Mouse (Mus musculus): ENCODE data around the gene Lmtk3. TPM values are rescaled to one million over a fixed set of nuclear protein-coding genes. Genes with fewer than 3 reads are reported as not detected.

The Lmtk3 gene
- total RNA-seq, 4 experiments from 2014 or later, result 0.22 TPM; not detected in 3

DNA sequence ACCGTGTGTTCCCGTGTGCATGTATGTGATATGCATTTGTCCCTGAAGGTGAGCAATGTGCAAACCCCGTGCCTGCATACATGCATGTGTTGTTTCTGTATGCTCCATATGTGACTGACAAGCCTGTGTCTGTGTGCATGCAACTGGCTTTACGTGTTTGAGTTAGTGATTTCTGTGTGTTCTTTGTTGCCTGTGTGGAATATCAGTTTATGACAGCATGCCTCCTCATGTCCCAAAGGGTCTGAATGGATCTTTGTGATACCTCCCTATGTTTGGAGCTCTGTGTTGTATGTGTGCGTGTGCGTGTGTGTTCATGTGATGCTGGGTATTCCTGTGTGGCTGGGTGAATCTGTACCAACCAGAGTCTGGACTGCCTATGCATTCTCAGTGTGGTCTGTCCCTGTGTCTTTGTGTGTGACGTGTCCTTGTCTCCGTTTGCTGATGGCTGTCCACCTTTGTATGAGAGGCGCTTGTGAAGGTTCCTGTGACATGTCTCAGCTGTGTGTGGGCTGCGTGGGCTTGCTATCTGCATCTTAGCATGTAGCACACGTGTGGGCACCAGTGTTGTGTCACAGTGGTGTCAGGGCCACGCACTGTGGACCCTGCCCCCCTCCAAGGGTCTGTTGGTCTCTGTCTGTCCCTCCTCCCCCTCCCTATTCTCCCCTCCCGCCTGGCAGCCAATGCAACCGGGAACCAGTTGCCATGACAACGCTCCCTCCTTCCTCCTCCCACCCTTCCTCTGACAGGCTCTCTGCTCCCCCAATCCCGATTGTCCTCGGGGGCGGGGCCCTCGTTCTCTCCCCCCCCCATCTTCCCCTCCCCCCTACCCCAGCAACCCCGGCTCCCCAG, 1.2 kb downstream of the Lmtk3 start, which contains the start of gene Sult2b1:
Gene Sult2b1, minus strand, starts transcription at position 146 of the 849 bp plus-strand sequence.
- DNase-seq (ENCODE audit: low spot score), result no peak

DNA sequence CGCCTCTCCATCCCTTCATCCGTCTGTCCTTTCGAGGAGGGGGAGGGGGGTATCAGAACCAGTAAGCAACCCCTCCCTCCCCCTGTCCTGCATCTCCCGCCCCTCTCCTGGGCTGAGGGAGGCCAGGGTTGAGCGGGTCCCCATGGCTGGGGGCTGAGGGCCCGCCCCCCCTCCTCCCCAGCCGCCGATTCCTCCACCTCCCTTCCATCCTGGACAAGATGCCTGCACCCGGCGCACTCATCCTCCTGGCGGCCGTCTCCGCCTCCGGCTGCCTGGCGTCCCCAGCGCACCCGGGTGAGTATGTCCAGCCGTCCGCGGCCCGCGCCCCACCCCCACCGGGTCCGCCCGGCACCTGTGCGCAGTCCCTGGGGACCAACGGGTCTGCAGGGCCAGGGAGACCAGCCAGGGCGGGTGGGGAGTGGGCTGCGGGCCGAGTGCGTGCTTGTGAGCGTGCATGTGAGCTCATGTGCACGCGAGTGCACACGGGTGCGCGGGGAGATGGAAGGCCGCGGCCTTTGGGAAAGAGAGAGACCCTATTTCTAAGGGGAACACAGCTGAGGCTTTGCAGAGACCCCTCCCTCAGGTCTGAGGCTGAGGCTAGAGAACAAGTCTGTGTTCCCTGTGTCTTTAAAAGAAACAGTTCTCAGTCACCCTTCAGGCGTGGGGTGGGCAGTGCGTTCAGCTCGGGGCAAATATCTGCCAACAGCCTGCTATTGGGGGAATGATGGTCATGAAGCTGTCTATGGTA, 2.0 kb downstream of the Lmtk3 start:
- DNase-seq (ENCODE audit: low spot score), result no peak

DNA sequence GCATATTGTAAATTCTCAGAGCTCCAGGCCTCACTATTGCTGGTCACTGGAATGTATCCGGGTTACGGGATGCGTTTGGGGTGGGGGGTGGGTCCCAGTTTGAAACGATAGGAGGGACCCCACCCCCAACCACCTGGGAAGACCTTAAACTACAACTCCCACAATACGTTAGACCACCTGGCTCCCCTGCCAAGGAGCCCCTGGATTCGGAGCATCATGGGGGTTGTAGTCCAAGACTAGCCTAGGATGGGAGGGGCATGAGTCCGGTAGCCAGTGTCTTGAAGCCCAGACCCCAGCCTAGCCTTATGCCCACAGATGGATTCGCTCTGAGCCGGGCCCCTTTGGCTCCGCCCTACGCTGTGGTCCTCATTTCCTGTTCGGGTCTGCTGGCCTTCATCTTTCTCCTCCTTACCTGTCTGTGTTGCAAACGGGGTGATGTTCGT, 2.6 kb downstream of the Lmtk3 start:
- no peak for DNase-seq (ENCODE audit: low spot score)

DNA sequence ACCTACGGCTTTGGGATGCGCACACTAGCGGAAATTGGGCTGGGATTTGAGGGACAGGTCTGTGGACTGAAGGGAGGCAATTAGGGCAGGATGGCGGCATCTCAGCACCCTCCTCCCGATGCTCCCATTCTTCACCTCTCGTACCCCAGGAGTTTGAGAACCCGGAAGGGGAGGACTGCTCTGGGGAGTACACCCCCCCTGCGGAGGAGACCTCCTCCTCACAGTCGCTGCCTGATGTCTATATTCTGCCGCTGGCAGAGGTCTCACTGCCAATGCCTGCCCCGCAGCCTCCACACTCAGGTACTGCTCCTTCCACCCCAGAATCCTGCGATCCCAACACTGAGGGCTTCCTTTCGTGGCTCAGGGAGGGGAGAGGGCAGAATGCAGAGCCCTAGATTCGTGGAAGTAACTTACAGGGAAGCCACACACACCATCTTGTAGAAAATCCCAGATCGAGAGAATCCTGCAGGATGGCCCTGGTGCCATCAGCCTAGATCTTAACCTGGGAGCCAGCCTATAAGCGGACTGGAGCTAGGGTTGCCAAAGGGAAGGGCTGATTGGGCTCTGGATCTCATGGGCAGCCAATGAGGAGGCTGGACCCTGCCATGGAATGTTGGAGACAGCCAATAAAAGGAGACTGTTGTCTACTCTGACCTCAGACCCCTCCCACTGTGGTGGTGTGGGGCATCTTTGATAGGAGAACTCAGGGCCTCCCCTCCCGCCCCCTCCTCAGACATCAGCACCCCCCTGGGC, 3.3 kb downstream of the Lmtk3 start:
- DNase-seq (ENCODE audit: low spot score), result no peak

DNA sequence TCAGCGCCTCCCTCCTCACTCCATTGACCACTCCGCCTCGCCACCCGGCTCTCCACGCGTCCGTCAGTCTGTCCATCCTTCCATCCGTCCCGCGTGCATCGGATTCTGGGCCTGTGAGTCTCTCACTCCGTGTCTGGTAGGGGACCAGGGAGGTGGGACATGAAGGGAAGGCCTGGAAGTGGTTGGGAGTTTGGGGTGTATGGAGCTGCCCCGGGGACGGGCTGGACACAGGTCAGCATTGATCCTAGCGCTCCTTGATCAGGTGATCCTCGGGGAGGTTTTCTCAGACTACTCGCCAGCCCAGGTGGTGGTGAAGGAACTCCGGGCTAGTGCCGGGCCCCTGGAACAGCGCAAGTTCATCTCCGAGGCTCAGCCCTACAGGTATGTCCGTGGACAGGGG, 4.1 kb downstream of the Lmtk3 start:
- no peak for DNase-seq (ENCODE audit: low spot score)

DNA sequence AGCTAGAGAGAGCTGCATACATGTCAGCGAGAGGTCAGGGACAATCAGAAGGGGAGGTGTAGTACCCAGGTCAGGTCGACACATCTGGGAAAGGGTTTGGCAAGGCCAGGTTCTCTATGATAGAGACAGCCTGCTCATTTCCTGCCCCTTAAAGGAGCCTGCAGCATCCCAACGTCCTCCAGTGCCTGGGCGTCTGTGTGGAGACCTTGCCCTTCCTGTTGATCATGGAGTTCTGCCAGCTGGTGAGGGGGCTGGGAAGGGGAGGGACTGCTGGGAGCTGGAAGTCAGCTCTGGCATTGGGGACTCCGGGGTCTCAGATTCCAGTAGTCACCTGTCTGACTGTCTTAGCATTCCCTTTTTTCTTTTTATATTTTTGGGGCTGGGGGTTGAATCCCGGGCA, 7.2 kb downstream of the Lmtk3 start:
- DNase-seq (ENCODE audit: low spot score), result no peak

DNA sequence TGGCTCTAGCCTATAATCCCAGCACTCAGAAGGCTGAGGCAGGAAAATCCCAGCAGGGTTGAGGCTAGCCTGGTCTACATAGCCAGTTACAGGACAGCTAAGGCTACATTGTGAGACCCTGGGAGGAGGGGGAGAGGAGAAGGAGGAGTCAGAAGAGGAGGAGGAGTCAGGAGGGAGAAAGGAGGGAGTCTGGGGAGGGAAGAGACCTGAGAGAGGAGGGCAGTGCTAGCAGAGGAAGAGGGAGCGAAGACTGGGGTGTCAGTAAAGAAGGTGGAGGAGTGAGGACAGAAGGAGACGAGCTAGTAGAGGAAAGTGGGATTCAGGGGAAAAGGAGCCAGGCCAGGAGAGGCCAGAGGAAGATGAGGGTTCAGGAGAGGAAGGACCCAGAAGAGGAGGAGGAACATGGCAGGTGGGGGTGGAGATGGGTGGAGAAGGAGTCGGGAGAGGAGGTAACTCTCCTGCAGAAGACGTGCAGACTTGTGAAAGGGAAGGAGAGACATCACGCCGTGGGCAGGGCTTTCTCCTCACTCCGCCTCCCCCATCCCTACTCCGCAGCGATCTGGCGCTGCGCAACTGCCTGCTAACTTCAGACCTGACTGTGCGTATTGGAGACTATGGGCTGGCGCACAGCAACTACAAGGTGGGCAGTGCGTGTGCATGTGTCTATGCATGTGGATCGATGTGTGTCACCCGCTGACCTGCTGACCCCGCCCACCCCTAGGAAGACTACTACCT, 8.4 kb downstream of the Lmtk3 start:
- no peak for DNase-seq (ENCODE audit: low spot score)

DNA sequence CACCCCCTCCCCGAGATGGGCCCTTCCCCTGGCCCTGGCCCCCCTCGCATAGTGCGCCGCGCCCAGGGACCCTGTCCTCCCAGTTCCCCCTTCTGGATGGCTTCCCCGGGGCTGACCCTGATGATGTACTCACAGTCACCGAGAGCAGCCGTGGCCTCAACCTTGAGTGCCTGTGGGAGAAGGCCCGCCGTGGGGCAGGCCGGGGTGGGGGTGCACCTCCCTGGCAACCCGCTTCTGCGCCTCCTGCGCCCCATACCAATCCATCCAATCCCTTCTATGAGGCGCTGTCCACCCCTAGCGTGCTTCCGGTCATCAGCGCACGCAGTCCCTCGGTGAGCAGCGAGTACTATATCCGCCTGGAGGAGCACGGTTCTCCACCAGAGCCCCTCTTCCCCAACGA, 9.7 kb downstream of the Lmtk3 start:
- no peak for DNase-seq (ENCODE audit: low spot score)

DNA sequence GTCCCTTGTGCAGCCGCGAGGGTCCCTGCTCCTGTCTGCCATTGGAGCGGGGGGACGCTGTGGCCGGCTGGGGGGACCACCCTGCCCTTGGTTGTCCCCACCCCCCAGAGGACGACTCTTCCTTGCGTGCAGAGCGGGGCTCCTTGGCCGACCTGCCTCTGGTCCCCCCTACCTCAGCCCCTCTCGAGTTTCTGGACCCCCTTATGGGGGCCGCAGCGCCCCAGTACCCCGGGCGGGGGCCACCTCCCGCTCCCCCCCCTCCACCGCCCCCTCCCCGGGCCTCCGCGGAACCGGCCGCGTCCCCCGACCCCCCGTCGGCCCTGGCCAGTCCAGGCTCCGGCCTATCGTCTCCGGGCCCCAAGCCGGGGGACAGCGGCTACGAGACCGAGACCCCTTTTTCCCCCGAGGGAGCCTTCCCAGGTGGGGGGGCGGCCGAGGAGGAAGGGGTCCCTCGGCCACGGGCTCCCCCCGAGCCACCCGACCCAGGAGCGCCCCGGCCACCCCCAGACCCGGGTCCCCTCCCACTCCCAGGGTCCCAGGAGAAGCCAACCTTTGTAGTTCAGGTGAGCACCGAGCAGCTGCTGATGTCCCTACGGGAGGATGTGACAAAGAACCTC, 10.5 kb downstream of the Lmtk3 start:
- DNase-seq (ENCODE audit: low spot score), result no peak

DNA sequence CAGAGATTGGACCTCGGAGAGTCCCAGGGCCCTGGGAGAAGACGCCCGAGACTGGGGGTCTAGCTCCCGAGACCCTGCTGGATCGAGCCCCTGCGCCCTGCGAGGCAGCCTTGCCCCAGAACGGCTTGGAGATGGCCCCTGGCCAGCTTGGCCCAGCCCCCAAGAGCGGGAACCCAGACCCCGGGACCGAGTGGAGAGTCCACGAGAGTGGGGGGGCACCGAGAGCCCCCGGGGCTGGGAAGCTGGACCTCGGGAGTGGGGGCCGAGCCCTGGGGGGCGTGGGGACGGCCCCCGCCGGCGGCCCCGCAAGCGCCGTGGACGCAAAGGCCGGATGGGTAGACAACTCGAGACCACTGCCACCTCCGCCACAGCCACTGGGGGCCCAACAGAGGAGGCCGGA, 11.4 kb downstream of the Lmtk3 start:
- no peak for DNase-seq (ENCODE audit: low spot score)

DNA sequence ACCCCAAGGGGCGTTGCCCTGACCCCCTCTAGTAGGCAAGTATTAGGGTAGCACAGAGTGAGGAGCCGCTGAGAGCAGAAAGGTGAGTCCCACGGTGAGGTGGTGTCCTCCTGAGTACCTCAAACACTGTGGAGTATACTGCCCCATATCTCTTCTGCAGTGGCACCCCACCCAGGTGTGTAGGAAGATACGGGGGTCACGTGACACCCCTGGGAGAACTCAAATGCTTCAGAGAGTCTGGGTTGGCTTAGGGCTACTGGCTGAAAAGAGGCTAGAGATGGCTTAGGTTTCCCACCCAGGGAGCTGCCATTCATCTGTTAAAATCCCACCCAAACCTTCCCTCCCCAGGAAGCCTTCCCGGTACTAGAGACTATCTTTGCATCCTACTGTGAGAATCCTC, 13.4 kb downstream of the Lmtk3 start:
- DNase-seq (ENCODE audit: low spot score), result no peak

DNA sequence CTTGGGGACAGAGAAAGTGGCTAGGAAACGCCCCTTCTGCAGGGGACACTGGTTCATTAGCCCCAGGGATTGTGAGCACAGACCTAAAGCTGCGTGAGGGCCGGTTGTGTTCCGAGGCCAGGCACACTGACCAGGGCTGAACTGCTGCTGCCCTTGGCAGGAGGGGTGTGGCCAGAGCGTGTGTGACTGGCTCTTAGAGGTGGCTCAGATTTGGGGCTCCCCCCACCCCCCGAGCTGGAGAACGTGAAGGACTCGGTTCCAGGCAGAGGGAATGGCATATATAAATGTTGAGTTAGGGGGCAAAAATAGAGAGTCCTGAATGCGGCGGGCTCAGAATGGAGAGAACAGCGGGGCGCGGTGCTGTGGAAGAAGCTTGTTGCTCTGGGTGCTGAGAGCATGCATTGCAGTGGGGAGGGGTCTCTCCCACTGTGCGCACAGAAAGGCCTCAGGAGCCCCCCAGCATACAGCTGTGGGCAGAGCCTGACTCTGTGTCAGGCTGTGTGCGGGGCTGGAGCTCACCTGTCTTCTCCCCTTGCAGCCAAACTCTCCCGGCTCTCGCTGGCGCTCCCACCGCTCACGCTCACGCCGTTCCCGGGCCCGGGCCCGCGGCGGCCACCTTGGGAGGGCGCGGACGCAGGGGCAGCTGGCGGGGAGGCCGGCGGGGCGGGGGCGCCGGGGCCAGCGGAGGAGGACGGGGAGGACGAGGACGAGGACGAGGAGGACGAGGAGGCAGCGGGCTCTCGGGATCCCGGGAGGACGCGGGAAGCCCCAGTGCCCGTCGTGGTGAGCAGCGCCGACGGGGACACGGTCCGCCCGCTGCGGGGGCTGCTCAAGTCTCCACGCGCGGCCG, 14.3 kb downstream of the Lmtk3 start:
- no peak for DNase-seq (ENCODE audit: low spot score)

DNA sequence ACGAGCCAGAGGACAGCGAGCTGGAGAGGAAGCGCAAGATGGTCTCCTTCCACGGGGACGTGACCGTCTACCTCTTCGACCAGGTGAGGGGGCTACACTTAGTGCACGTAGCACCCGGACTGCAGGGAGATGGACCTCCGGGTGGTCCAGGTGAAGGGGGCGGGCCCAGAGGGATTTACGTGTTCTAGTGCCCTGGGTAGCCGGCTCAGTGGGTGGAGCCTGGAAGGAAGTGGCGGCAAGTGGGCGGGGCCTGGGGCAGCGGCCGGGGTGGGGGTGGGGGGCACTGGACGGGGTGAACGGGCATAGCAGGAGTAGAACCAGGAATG, 14.9 kb downstream of the Lmtk3 start:
- no peak for DNase-seq (ENCODE audit: low spot score)

DNA sequence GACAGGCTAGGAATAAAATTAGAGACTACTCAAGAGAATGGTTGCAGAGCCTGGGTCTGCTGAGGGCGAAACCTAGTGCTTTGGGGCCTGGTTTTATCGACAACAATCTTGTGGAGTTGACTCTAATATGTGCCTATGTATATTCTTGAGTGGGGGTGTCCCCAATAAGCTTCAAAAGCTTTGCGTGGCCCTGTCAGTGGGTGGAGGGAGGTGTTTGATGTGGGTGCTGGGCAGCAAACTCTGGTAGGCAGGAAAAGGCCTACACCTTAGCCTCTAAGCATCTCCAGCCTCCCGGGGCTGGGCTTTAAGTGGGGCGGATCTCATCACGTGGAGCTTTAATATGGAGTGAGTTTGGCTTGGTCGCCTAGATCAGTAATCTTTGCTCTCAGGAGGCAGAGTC, 15.4 kb downstream of the Lmtk3 start:
- DNase-seq (ENCODE audit: low spot score), result no peak

DNA sequence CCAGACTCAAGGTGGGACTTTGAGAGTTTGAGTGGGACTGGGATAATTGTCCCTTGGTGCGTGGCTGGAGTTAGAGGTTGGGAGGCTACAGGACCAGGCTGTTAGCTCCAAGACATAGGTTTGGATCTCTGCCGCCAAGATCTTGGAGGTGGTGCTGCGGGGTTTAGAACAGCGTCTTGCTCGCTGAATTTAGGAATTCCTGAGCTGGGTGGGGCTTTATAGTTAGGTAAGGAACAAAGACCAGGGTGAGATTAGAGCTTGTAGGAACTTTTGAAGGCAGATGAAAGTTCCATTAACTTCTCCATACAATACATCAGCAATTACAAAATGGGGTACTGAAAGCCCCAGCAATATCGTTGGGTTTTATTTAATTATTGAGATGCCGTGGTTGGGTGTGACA, 16.5 kb downstream of the Lmtk3 start:
- no peak for DNase-seq (ENCODE audit: low spot score)

DNA sequence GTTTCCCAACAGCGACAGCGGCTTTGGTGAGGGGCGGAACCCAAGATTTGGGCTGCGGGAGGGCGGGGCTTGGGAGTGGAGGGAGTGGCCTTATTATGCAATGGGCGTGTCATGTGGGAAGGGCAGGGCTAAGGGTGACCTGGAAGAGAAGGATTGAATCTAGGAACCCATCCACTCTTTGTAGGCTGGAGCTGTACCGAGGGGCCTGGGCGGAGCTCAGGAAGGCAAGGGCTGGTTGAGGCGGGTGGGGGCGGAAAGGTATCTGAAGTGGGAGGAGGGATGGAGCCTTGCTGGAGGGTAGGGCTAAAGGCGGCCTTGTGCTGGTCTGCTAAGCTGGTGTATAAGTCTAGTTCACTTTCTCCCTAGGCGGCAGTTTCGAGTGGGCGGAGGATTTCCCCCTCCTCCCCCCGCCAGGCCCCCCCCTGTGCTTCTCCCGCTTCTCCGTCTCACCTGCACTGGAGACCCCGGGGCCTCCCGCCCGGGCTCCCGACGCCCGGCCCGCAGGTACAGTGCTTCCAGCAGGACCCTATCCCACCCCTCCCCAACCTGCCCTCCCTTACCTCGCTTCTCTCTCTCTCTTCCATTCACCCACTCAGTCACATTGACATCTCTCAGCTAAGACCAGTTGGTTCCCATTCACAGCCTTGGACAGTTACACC, 17.1 kb downstream of the Lmtk3 start:
- DNase-seq (ENCODE audit: low spot score), result no peak

DNA sequence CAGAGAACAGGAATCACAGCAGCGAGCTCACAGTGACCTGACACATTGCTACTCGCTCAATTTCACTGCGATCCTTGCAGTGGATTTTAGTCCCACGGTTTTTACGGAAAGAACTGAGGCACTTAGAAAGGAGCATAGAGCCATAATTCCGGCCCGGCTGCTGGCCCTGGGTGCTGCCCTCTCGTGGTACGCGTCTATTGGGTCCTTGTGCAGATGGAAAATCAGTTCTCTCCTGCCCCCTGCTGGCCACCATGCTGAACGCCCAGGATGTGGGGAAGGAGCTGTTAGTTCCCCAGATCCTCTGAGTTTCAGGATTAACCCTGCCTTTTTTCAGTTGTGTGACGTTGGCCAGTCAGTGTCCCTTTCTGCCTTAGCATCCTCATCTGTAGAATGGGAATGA, 17.8 kb downstream of the Lmtk3 start:
- DNase-seq (ENCODE audit: low spot score), result peak; percentile 89

DNA sequence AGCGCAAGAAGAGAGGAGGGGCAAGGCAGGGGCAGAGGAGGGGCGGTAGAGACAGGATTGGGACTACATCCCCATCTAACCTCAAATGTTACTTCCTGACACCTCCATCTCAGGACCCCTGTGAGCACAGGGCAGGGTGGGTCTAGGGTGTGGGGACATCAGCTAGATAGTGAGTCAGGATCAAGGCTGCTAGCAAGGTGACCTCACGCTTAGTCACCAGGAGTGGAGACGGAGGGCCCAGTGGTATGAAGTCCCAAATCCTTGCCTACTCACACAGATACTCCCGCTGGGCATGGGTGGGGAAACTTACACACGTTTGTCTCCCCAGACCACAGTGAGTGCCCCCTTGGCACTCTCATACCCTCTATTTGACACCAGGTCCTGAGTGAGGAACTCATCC, 19.0 kb downstream of the Lmtk3 start:
- DNase-seq (ENCODE audit: low spot score), result no peak

DNA sequence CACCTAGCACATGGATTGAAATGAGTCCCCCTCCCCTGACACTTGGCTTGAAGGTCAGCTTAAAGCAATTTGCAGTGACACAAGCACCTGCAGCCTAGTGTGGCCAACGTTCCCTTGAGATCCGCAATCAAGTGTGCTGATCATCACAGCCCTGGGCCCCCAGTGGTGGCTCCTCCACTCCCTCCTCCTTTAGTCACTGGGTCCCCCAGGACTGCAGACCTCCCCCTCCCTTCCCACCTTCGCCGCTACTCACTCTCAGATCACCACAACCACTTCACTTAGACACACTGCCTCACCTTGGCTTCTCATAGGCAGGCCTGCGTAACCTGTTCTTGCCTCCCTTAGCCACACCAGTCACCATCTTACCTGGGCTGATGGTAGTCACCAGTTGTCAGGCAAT, 22.4 kb downstream of the Lmtk3 start:
- DNase-seq (ENCODE audit: low spot score), result no peak

DNA sequence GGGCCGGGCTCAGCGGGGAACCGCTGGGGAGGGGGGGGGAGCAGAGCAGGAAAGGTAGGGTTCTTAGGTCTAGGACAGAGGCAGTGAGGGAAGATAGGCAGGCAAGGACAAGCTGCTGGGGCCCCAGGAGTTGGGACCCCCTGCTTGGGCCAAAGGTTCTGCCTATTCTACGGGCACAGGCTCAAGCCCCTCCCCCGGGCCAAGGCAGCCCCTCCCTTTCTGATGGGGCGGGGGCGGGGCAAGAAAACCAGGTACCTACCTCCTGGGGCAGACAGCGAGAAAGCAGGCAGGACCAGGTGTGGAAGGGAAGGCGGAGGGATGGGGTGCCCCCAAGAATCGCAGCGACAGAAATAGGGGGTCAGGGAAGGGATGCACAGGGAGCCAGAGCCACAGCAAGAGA, 24.9 kb downstream of the Lmtk3 start:
- no peak for DNase-seq (ENCODE audit: low spot score)

Data from heart, adult 8-10 months (tissue).